Mouse (Mus musculus): ENCODE data around the gene Zg16.
"Not testable (repeated sequence)": the region's sequence is repeated elsewhere in the genome, so short reads cannot be mapped to it uniquely, and the experiment has no call there.

The Zg16 gene

DNA sequence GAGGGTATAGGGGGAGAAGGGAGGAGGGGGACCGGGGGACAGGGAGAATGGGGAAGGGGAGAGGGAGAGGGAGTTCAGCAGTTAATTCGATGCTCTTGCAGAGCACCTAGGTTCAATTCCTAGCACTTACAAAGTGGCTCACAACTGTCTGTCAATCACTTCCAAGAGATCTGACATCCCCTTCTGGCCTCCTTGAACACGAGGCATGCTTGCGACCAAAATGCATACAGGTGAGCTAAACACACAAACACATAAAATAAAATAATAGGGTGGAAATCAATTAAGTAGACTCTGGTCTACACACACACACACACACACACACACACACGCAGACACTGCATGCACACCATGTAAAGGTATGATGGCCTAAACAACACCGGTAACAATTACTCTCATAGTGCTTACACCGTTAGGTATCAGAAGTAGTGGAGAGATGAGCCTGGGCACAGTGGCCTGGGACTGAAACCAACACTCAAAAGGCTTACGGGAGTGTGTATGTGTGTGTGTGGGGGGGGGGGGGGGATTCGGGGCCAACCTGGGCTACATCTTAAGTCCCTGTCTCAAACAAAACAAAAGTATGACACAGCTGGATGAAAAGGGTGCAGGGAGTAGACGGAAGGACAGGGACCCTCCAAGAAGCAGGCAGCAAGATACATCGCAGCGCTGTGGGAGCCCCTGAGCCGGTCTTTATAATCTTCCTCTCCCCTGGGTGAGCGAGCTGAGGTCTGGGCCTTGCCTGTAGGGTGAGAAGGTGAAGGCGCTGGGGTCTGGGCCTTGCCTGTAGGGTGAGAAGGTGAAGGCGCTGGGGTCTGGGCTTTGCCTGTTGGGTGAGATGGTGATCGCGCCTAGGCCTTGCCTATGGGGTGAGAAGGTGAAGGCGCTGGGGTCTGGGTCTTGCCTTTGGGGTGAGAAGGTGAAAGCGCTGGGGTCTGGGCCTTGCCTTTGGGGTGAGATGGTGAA, 3.3 kb upstream of the Zg16 start:
- POLR2A ChIA-PET, result interaction anchor here in 3 of 4 experiments (0.6 to 2.1 kb wide), 20 partner anchors 11 to 481 kb away, joined by 3 to 9 read pairs (median 4); partner anchors contain the start of genes Gm42742 (in 1 of the 3), Kif22 (in 1 of the 3), Maz (in 1 of the 3) and Mvp (in 1 of the 3)

DNA sequence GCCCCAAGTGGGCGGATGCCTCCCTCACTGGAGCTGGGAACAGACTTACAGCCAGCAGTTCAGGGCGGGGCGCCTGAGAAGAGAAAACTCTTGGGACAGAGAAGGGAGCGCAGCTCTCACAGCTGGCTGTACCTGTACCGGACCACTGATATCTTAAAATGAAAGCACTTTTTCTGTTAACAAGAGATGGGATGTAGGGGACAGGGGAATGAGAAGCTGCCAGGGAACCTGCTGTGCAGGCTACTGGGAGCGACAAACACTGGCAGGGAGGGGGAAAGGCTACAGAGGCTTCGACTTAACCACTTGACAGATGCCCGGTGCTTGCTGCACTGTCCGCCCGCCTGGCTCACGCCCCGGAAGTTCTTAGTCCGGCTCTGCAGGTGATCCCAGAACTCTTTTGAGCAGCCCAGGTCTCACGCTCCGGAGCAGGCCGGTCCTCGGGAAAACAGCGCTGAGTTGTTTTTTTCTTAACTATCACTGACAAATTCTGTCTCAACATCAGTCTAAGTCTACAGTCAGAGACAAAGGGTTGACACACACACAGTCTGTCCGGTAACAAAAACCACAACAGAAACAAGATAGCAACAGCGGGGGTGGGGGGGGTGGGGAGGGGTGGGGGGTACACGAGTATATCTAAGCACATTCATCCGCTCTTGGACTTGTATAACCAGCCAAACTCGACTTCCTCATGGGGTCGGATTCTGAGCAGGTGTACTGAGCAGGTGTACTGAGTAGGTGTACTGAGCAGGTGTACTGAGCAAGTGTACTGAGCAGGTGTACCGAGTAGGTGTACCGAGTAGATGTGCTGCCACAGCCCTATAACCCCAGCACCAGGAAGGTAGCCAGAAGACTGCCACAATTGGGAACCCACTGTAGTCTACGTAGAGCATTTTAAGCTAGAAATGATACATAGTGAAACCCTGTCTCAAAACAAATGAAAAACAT, 2.0 kb upstream of the Zg16 start:
- ChIA-PET CTCF (interaction anchor here in 1 of 4 experiments (0.6 kb wide), 2 partner anchors 93 to 148 kb away, joined by 3 to 22 read pairs; no protein-coding TSS in a partner anchor), POLR2A (interaction anchor here in 3 of 4 experiments (0.6 to 1.1 kb wide), 4 partner anchors 14 to 104 kb away, joined by 3 to 4 read pairs (median 3); no protein-coding TSS in a partner anchor)

More for the DNA sequence above, 3.3 kb upstream of the Zg16 start:
- CTCF ChIA-PET, result interaction anchor here (0.6 to 1.6 kb wide), 11 partner anchors 8 to 443 kb away, joined by 3 to 4 read pairs (median 3); partner anchors contain the start of genes Pagr1a (in 1 of the 4) and Pagr1b (in 1 of the 4)

DNA sequence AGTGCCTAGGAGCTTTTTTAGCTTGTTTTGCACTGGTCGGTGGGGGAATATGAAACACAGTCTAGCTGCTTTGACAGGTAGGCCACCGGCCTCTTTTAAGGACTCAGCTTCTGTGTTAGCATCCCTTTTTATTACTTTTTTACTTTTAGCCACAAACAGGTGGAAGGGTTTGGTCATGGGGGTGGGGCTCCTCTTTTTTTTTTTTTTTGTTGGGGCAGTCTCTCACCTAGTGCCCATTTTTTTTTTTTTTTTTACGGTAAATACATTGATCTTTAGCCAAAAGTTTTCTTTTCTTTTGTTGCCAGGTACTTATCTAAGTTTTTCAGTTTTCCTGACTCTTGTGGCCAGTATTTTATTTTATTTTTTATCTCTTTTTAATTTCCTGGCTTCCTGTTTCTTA, 955 bp upstream of the Zg16 start:
- ChIA-PET CTCF (interaction anchor here in 2 of 4 experiments (0.6 to 0.7 kb wide), 2 partner anchors 94 to 315 kb away, joined by 10 to 22 read pairs; no protein-coding TSS in a partner anchor), POLR2A (interaction anchor here in 2 of 4 experiments (0.7 to 1.1 kb wide), 2 partner anchors 40 to 105 kb away, joined by 3 to 4 read pairs; no protein-coding TSS in a partner anchor)

DNA sequence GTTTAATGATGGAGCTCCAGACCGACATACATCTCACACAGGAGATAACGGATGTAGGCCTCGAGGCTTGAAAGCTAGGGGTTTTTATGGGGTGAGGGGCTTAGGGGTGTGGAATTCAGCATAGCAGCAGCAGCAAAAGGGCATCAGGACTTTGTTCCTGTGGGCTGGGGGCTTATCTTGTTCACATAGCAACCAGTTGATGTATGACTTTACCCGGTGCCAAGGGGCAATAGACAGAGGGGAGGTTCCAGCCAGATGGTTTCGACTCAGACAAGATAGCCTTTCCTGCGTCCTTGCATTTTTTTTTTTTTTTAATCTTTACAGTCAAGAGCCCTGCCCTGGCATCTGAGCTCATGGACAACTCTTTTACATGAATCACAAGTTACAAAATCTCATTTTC, 1.4 kb downstream of the Zg16 start:
- CTCF ChIA-PET, result not testable (repeated sequence)
- POLR2A ChIA-PET, result interaction anchor here in 2 of 4 experiments (0.6 to 1.8 kb wide), 4 partner anchors 10 to 377 kb away, joined by 3 to 4 read pairs (median 3); no protein-coding TSS in a partner anchor

DNA sequence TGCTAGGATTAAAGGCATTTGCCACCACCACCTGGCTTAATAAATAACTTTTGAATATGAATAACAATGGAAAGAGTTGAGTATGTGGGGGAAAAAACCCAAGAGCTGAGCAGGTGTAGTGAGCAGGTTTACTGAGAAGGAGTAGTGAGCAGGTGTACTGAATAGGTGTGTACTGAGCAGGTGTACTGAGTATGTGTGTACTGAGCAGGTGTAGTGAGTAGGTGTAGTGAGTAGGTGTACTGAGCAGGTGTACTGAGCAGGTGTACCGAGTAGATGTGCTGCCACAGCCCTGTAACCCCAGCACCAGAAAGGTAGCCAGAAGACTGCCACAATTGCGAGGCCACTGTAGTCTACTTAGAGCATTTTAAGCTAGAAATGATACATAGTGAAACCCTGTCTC, 2.3 kb downstream of the Zg16 start:
- ChIA-PET POLR2A (interaction anchor here in 2 of 4 experiments (0.8 to 1.8 kb wide), 3 partner anchors 9 to 17 kb away, joined by 3 to 4 read pairs (median 3); no protein-coding TSS in a partner anchor), CTCF (interaction anchor here in 1 of 4 experiments (1.5 kb wide), 1 partner anchor 19 kb away, joined by 6 read pairs; no protein-coding TSS in a partner anchor)

DNA sequence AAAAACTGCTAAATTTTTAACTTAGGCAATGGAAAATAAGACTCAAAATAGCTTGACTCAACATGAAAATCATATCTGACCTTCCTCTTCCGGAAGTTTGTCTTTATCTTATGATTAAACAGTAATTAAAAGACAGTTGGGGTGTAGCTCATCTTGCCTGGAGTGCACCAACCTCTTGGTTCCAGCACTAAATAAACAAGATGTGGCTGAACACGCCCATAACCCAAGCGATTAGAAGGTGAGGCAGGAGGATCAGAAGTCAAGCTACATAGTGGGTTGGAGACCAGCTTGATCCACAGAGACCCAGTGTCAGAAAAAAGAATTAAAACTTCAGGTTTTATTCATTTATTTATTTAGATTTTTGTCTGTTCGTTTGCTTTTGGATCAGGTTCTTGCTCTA, 3.4 kb downstream of the Zg16 start:
- ChIA-PET CTCF (interaction anchor here in 3 of 4 experiments (0.6 to 1.5 kb wide), 3 partner anchors 20 to 434 kb away, joined by 3 to 6 read pairs (median 4); no protein-coding TSS in a partner anchor), POLR2A (interaction anchor here in 2 of 4 experiments (0.7 to 1.3 kb wide), 2 partner anchors 41 to 180 kb away, joined by 3 to 4 read pairs; partner anchors contain the start of gene Kif22 (in 1 of the 2))

DNA sequence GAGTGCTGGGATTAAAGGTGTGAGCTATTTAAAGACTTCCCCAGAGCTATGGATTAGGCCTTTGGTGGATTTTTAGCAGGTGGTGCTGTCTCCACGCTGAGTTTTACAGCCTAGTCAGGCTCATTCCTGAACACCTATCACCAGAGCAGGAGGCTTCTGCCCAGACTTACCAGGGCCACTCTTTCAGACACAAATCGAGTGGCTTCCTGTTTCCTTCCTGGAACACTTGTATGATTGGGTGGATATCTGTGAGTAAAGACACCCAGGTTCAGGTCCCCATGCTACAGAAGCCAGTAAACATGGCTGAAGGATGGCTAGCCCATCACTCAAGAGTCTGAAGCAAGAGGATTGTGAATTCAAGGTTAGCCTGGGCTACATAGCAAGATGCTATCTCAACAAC, 4.1 kb downstream of the Zg16 start:
- CTCF ChIA-PET, result interaction anchor here in 2 of 4 experiments (1.0 to 1.6 kb wide), 2 partner anchors 8 to 21 kb away, joined by 3 read pairs; partner anchors contain the start of gene AI467606 (in 1 of the 2)
- POLR2A ChIA-PET, result interaction anchor here in 2 of 4 experiments (0.7 to 1.3 kb wide), 4 partner anchors 12 to 57 kb away, joined by 3 to 5 read pairs (median 3); partner anchors contain the start of genes Kif22 (in 2 of the 2) and Maz (in 1 of the 2)

DNA sequence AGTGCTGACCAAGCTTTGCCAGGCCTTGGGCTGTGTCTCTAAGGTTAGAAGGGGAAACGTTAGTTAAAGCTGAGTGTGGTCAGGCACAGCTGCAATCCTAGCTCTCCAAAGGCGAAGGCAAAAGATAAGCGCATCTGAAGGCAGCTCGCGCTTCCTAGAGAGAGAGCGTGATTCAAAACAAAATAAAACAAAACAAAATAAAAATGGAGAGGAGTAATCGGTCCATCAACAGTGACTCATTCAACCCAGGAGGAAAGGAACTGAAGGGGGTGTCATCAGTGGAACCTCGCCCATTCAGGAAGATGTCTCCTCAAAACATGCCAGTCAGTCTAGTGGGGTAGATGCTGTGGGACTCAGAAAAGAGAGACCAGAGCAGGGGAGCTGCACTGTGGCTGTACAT, 4.9 kb downstream of the Zg16 start:
- ChIA-PET POLR2A (interaction anchor here in 2 of 4 experiments (0.7 to 1.3 kb wide), 3 partner anchors 12 to 56 kb away, joined by 3 to 5 read pairs (median 3); partner anchors contain the start of genes Kif22 (in 1 of the 2) and Maz (in 1 of the 2)), CTCF (interaction anchor here in 3 of 4 experiments (0.5 to 1.6 kb wide), 5 partner anchors 9 to 284 kb away, joined by 3 to 4 read pairs (median 3); partner anchors contain the start of genes AI467606 (in 1 of the 3), Hirip3 (in 1 of the 3) and Ino80e (in 1 of the 3))

DNA sequence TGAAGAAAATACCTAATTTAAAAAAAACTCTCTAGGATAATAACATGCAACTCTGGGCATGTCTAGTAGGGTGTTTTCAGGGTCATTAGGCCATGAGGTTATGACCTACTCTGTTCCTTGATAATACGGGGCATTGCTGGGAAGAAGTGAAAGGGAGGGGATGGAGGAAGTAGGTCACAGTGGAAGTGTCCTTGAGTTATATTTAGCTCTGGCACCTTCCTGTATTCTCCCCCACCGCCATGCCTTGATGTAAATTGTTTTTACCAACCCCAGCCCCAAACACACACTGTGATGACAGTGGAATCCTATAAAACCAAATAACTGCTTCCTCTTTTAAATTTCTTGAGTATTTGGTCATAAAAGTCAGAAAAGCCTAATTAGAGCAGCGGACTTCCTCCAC, 7.1 kb downstream of the Zg16 start:
- ChIA-PET CTCF (no interaction called here), POLR2A (interaction anchor here in 2 of 4 experiments (0.6 to 2.0 kb wide), 2 partner anchors 24 to 85 kb away, joined by 3 to 7 read pairs; no protein-coding TSS in a partner anchor)

DNA sequence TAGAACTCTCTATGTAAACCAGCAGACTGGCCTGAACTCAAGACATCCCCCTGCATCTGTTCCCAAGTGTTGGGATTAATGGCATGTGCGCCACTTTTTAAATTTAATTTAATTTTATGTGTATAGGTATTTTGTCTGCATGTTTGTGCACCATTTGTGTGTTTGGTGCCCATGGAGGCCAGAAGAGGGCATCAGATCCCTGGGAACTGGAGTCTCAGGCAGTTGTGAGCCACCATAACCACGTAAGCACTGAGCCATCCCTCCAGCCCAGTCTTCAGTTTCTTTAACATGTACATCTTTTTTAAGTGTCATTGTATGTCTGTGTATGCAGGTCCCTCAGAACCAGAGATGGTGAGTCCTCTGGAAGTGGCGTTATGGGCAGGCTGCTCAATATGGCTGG, 9.4 kb downstream of the Zg16 start:
- ChIA-PET CTCF (interaction anchor here in 1 of 4 experiments (0.7 kb wide), 1 partner anchor 57 kb away, joined by 3 read pairs; the partner anchor contains the start of genes Gm42742 and Prrt2), POLR2A (interaction anchor here in 2 of 4 experiments (0.6 to 1.6 kb wide), 4 partner anchors 14 to 150 kb away, joined by 3 to 6 read pairs (median 4); partner anchors contain the start of genes AI467606 (in 1 of the 2) and Pagr1a (in 1 of the 2))

DNA sequence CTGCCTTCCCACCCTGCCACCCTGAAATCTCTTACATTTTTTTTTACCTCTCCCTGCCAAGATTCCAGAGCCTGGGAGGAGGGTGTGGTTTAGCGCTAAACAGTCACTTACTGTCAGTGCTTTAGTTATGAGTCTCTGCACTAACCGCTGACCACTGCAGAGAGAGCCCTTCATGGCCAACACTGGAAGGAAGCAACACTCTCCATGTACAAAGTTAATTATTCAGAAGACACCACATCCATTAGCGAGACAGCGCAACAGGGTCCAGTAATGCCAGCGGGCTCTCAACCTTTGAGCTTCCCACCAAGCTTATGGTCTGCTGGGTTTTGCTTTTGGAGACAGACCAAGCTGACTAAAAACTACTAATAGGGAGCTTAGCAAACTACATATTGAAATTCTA, 10.9 kb downstream of the Zg16 start:
- ChIA-PET POLR2A (interaction anchor here in 3 of 4 experiments (0.9 to 1.5 kb wide), 4 partner anchors 9 to 34 kb away, joined by 3 read pairs; partner anchors contain the start of gene Kif22 (in 1 of the 3)), CTCF (interaction anchor here in 2 of 4 experiments (0.9 to 1.3 kb wide), 2 partner anchors 28 to 296 kb away, joined by 3 to 4 read pairs; no protein-coding TSS in a partner anchor)

DNA sequence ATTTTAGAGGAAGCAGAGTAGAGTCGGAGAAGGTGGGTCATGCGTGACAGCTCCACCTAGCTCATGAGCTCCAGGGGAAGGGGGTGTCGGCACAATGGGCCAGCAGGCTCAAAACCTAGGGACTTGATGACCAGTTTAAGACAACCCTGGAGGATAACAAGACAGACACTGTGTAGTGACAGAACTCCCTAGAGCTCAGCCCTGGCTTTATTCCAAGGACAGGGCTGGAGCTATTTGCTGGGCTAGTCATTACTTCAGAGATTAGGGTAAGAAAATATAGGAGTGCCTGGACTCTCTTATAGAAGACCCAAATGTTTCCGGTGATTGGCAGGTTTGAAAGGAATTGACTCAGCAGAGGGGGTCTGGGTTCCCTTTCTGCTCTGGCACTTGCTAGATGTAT, 13.9 kb downstream of the Zg16 start:
- ChIA-PET CTCF (no interaction called here), POLR2A (interaction anchor here in 1 of 4 experiments (1.1 kb wide), 1 partner anchor 12 kb away, joined by 3 read pairs; no protein-coding TSS in a partner anchor)

DNA sequence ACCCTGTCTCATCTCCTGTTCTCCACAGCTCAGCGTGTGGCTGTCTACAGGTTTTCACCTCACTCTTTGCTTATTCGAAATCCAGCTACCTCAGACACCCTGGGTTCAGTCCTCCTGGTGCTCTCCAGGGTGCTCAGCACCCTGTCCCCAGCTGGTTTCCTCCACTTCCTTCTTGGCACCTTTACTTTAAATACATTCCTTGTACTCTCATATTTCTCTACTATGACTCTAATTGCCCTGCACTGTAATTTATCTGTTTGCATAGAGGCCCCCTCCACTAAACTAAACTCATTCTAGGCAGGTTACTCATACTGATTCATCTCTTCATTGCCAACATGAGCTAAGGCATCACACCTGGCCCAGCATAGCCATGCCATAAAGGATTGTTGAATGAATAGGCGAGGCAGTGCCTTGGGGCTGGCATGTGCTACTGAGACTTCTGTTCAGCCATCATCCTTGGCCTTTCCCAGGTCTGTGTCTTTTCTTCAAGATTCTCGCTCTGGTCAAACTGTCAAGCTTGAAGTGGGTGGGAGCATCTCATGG, 16.2 kb downstream of the Zg16 start:
- ChIA-PET CTCF (interaction anchor here in 2 of 4 experiments (0.9 to 1.4 kb wide), 2 partner anchors 54 to 251 kb away, joined by 3 to 4 read pairs; partner anchors contain the start of gene Pagr1a (in 1 of the 2)), POLR2A (interaction anchor here in 3 of 4 experiments (0.6 to 1.2 kb wide), 5 partner anchors 12 to 223 kb away, joined by 3 to 4 read pairs (median 3); no protein-coding TSS in a partner anchor)

DNA sequence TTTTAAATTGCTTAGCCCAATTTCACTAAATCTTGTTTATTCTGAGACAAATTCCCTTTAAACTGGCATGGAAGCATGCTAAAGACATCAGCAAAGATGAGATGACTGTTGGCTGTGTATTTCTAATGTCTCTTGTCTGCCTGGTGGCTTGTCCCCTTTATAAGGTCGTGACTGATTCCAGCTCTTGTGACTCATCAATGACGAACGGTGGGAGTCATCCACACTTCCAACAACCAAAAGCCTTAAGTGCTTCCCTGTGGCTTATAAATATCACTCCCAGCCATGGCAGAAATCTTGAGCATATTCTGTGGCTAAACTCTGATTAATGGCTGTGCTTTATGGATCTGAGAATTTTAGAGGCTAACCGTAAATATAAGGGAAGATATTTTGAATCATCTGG, 20.8 kb downstream of the Zg16 start:
- ChIA-PET POLR2A (interaction anchor here in 1 of 4 experiments (0.6 kb wide), 1 partner anchor 404 kb away, joined by 4 read pairs; no protein-coding TSS in a partner anchor), CTCF (interaction anchor here in 1 of 4 experiments (0.9 kb wide), 1 partner anchor 37 kb away, joined by 3 read pairs; no protein-coding TSS in a partner anchor)

DNA sequence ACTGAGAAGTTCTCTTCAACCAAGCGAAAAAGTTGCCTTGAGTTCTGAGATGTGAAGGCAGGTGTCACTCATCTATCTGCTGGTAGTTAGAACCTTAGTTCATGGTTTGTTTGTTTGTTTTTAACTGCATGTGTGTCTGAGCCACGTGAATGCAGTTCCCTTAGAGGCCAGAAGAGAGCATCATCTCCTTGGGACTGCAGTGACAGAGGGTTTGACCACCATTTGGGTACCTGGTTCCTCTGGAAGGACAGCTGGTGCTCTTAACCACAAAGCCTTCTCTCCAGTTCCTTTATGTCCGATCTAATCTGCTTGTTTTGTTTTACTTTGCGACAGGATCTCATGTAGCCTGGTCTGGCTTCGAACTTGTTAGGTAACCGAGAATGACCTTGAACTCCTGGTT, 21.6 kb downstream of the Zg16 start:
- ChIA-PET CTCF (interaction anchor here in 3 of 4 experiments (0.5 to 0.9 kb wide), 4 partner anchors 38 to 127 kb away, joined by 3 to 4 read pairs (median 4); no protein-coding TSS in a partner anchor), POLR2A (interaction anchor here in 1 of 4 experiments (0.6 kb wide), 1 partner anchor 405 kb away, joined by 4 read pairs; no protein-coding TSS in a partner anchor)

DNA sequence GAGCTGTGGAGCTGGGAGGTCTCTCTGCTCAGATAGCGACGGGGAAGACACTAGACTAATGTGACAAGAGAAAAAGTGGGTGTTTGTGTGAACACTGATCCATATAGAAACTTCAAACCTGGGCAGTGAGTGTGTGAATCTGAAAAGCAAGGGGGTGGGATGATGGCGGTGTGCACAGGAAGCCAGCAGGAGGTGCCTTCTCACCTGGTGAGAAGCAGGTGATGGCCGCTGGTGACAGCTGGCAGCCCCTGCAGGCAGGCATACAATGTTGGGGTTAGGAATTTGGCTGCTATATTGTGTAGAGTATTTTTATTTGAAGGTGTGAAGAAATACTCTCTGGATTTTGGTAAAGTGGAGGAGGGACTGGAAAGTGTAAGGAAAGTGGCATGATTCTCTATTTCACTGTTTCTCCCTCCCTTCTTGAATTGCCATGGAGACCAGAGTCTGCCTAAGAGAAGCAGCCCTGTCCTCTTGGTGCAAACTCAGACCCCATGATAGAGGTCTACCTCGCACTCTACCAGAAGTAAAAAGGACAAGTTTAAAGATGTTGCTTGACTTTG, 32.0 kb downstream of the Zg16 start:
- CTCF ChIA-PET, result no interaction called here
- POLR2A ChIA-PET, result interaction anchor here in 1 of 4 experiments (1.5 kb wide), 1 partner anchor 13 kb away, joined by 5 read pairs; no protein-coding TSS in a partner anchor
